Mouse (Mus musculus) ES-E14 (cell line): Measurements from ENCODE around the gene Ptprm. TPM values are rescaled to one million over a fixed set of nuclear protein-coding genes. Genes with fewer than 3 reads are reported as not detected.

Experiments
- DNase-seq: peaks from one replicate; pipeline ENCODE4 v3.0.0-alpha.2; 2013; ENCODE audit warnings: low read depth, low spot score
- H3K27ac ChIP-seq: 2 replicates; pipeline ENCODE4 v1.5.1; 2012; ENCODE audit warnings: low read depth, mild to moderate bottlenecking, low read length, moderate library complexity, mixed read lengths; ENCODE audit not compliant: poor library complexity, insufficient read depth, severe bottlenecking
- H3K36me3 ChIP-seq: 2 replicates; pipeline ENCODE4 v1.6.1; 2012; ENCODE audit warnings: mild to moderate bottlenecking, low read length, moderate library complexity, mixed read lengths; ENCODE audit not compliant: control insufficient read depth, poor library complexity, insufficient read depth, severe bottlenecking
- H3K4me1 ChIP-seq, 2 experiments: fragments of 150-350 bp in 1 of 2; sonication (generic) in 1 of 2; 2 replicates each; pipeline ENCODE4 v1.6.1; 2012; ENCODE audit warnings: low read length in 2 of 2, mild to moderate bottlenecking in 1 of 2, mixed read lengths in 1 of 2; ENCODE audit not compliant: control insufficient read depth in 2 of 2, insufficient read depth in 2 of 2, poor library complexity in 1 of 2
- H3K4me3 ChIP-seq, 2 experiments: fragments of 150-350 bp in 1 of 2; sonication (generic) in 1 of 2; 2 replicates each; pipeline ENCODE4 v1.5.1; 2012; ENCODE audit warnings: low read length in 2 of 2, low read depth in 1 of 2, mild to moderate bottlenecking in 1 of 2, mixed read lengths in 1 of 2; ENCODE audit not compliant: insufficient read depth in 1 of 2, poor library complexity in 1 of 2, severe bottlenecking in 1 of 2
- H3K9ac ChIP-seq: 2 replicates; pipeline ENCODE4 v1.6.1; 2012; ENCODE audit warnings: low read depth, mild to moderate bottlenecking, low read length, mixed read lengths; ENCODE audit not compliant: poor library complexity, insufficient read depth, severe bottlenecking
- H3K9me3 ChIP-seq: fragments of 150-350 bp; sonication (generic); 2 replicates; pipeline ENCODE4 v1.6.1; 2012; ENCODE audit warnings: low read depth, mild to moderate bottlenecking, low read length; ENCODE audit not compliant: control insufficient read depth, insufficient read depth
- CHD2 ChIP-seq: IDR thresholded peaks from 2 replicates; pipeline ENCODE4 v1.6.1; 2014; ENCODE audit warnings: mild to moderate bottlenecking, low read depth, low read length, inconsistent platforms
- HCFC1 ChIP-seq: IDR thresholded peaks from 2 replicates; pipeline ENCODE4 v1.6.1; 2012; ENCODE audit warnings: low read length, inconsistent platforms, borderline replicate concordance; ENCODE audit not compliant: insufficient read depth
- MAFK ChIP-seq: IDR thresholded peaks from 2 replicates; pipeline ENCODE4 v1.6.1; 2014; ENCODE audit warnings: mild to moderate bottlenecking, low read depth, low read length, inconsistent platforms; ENCODE audit not compliant: insufficient read depth
- ZC3H11A ChIP-seq: IDR thresholded peaks from 2 replicates; pipeline ENCODE4 v1.6.1; 2012; ENCODE audit warnings: low read depth, mild to moderate bottlenecking, inconsistent platforms, low read length, borderline replicate concordance
- ZNF384 ChIP-seq: IDR thresholded peaks from 2 replicates; pipeline ENCODE4 v1.6.1; 2012; ENCODE audit warnings: low read depth, low read length, inconsistent platforms
- in situ Hi-C, 2 experiments: fragments of 600-800 bp; cut with MboI; formaldehyde crosslinking; loops; one replicate each; pipeline ENCODE4 v1.15.1; 2025; ENCODE audit warnings: low sequenced_read_pairs in 2 of 2, inconsistent platforms in 1 of 2; ENCODE audit not compliant: unreplicated experiment in 2 of 2
- total RNA-seq: library from RNA; depleted of rRNA; stranded (reverse); fragments of 300-350 nt; gene quantifications from 2 replicates; pipeline ENCODE4 v1.2.3, GENCODE M21; 2012

Ptprm gene
- total RNA-seq, 1 experiment, result 2.9 TPM

DNA sequence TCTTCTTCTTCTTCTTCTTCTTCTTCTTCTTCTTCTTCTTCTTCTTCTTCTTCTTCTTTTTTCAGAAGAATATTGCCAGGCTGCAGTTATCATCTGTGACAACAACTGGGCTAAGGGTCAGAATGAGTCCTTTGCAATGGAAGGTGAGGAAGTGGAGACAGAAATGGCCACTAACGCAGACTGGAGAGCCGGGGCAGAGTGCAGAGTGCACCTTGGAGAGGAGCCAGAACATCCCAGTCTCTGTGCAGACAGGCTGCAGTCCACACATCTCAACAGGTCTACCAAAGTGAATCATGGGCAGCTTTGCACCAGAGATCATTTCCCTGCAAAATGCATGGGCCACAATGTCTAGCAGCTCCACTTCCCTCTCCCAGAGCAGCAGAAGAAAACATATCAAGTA, 239.4 kb downstream of the Ptprm start:
- Histone ChIP-seq H3K4me1 (no peaks in the 10 kb centered on the region), H3K27ac (no peak overlapping the region), H3K36me3 (no peaks in the 10 kb centered on the region), H3K4me3 (no peak overlapping the region), H3K9me3 (no peaks in the 10 kb centered on the region), H3K9ac (no peak overlapping the region)
- no peak for DNase-seq
- in situ Hi-C loops, result no loop called here
- TF ChIP-seq HCFC1 (no peak), CHD2 (no peak), MAFK (no peak), ZNF384 (no peak), ZC3H11A (no peak)

DNA sequence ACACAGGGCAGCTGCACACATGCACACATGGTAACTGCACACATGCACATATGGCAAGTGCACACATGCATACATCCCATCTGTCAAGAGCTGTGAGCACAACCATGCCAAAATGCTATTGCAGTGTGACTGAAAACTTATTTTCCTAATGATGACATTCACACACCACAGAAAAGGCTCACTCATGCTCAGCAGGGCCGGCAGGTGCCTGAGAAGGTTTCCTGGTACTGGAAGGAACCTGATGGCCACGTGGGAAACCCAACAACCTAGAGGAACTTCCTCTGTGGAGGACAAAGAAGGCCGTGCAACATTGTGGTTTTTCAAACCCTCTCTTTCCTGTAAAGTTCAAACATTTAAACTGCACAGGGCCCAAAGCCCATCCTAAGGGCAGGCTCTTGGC, 241.6 kb downstream of the Ptprm start:
- no peaks in the 10 kb centered on the region for H3K36me3 ChIP-seq
- no peaks in the 10 kb centered on the region for H3K9me3 ChIP-seq
- in situ Hi-C loops, result no loop called here
- no peak overlapping the region for H3K9ac ChIP-seq
- no peak overlapping the region for H3K4me3 ChIP-seq
- no peak for DNase-seq
- H3K27ac ChIP-seq, result no peak overlapping the region
- H3K4me1 ChIP-seq, result no peaks in the 10 kb centered on the region
- no peak for TF ChIP-seq MAFK
- no peak for TF ChIP-seq ZNF384
- no peak for TF ChIP-seq ZC3H11A
- TF ChIP-seq HCFC1, result no peak
- TF ChIP-seq CHD2, result no peak

DNA sequence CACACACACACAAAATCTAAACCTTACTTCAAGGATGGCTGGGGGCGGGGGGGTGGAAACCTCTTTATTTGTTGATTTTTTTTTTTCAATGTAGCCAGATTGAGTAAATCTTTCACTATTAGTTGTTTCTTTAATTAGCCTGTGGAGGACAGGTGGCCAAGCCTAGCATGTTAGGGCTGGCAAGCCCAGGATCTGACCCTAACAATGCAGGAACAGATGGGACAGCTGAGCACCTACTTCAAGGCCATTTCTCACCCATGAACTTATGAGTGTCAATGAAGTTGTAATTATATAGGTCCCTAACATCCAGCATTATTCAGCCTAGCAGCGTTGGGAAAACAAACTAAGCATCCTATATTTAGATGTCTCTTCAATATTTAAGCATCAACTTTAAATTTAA, 248.1 kb downstream of the Ptprm start:
- no peak overlapping the region for H3K27ac ChIP-seq
- TF ChIP-seq ZNF384, result no peak
- TF ChIP-seq MAFK, result no peak
- TF ChIP-seq CHD2, result no peak
- TF ChIP-seq HCFC1, result no peak
- TF ChIP-seq ZC3H11A, result no peak
- H3K4me1 ChIP-seq, result no peaks in the 10 kb centered on the region
- H3K9ac ChIP-seq, result no peak overlapping the region
- no peaks in the 10 kb centered on the region for H3K9me3 ChIP-seq
- H3K36me3 ChIP-seq, result no peaks in the 10 kb centered on the region
- H3K4me3 ChIP-seq, result no peak overlapping the region
- in situ Hi-C loops, result no loop called here
- no peak for DNase-seq

DNA sequence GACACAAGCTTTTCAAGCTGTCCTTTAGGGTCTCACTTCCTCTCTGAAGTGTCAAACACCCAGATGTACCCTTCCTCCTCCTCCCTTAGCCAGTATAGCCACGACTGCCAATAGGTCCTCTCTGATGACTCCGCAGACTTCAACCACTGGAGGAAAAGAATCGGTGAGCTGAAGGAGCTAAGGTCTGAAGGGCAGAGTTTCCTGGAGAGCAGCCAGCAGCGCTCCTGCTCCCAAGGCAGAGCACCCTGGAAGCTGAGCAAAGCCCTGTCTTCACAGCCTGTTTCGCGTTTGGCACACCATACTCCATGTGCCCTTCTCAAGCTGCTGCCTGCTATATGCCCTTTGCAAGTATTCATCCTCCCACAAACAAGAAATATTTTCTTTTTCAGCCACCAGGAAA, 252.2 kb downstream of the Ptprm start:
- Histone ChIP-seq H3K36me3 (no peaks in the 10 kb centered on the region), H3K27ac (no peak overlapping the region), H3K9me3 (no peaks in the 10 kb centered on the region), H3K9ac (no peak overlapping the region), H3K4me3 (no peak overlapping the region), H3K4me1 (no peaks in the 10 kb centered on the region)
- TF ChIP-seq HCFC1 (no peak), ZNF384 (no peak), ZC3H11A (no peak), MAFK (no peak), CHD2 (no peak)
- no peak for DNase-seq
- in situ Hi-C loops, result no loop called here

DNA sequence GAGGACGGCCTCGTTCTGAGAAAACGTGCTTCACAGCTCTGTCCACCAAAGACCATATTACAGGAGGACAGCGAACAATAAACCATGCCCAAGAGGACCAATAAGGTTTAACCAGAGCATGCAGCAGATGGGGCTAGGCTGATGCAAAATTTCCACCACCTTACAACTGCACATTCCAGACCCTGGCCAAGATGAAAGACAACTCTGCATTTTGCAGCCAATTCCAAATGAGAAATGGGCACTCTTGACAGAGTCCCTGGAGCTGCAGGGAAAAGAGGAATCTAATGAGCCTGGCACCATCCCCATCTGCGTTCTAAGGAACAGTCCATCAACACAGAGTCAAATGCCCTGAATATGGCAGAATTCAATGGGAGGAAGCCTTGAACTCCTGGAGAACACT, 263.3 kb downstream of the Ptprm start:
- no peaks in the 10 kb centered on the region for H3K36me3 ChIP-seq

More for the DNA sequence above, 263.3 kb downstream of the Ptprm start:
- no peaks in the 10 kb centered on the region for H3K4me1 ChIP-seq
- DNase-seq, result no peak
- TF ChIP-seq ZNF384, result no peak
- no peak for TF ChIP-seq HCFC1
- TF ChIP-seq CHD2, result no peak
- TF ChIP-seq ZC3H11A, result no peak
- no peak for TF ChIP-seq MAFK
- H3K27ac ChIP-seq, result no peak overlapping the region
- no peaks in the 10 kb centered on the region for H3K9me3 ChIP-seq
- H3K4me3 ChIP-seq, result no peak overlapping the region
- in situ Hi-C loops, result no loop called here
- H3K9ac ChIP-seq, result no peak overlapping the region
